Mouse (Mus musculus) spleen, postnatal 36 days (tissue): ENCODE data around the gene Sgms2.

Experiments
- DNase-seq, 2 experiments: peaks; one replicate each; pipeline ENCODE4 v3.0.0; 2022; ENCODE audit warnings: low spot score in 2 of 2, mixed read lengths in 1 of 2

Sgms2 gene

GRCm38 (mm10) chr3:131488403-131488802 lies 2.8 kb downstream of the Sgms2 start:
- no peak for DNase-seq

DNA sequence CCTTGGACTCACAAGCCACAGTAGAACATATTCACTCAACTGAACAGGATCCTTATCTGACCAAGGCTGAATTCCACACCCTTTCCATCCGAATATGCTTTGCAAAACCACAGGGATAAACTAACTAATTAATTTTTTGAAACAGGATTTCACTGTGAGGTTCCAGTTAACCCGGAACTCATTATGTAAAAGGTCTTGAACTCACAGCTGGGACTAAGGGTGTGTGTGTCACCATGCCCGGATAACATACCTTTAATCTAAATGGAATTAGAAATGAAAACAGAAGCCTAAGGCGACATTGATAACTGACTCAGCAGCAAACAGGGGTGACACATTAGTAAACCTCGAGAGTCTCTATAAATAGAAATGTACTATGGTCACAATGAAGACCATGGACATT lies 5.8 kb downstream of the Sgms2 start:
- DNase-seq = no peak

- no peak for DNase-seq
These were observed 7.6 kb downstream of the Sgms2 start for GRCm38 (mm10) chr3:131483650-131484049.

DNA sequence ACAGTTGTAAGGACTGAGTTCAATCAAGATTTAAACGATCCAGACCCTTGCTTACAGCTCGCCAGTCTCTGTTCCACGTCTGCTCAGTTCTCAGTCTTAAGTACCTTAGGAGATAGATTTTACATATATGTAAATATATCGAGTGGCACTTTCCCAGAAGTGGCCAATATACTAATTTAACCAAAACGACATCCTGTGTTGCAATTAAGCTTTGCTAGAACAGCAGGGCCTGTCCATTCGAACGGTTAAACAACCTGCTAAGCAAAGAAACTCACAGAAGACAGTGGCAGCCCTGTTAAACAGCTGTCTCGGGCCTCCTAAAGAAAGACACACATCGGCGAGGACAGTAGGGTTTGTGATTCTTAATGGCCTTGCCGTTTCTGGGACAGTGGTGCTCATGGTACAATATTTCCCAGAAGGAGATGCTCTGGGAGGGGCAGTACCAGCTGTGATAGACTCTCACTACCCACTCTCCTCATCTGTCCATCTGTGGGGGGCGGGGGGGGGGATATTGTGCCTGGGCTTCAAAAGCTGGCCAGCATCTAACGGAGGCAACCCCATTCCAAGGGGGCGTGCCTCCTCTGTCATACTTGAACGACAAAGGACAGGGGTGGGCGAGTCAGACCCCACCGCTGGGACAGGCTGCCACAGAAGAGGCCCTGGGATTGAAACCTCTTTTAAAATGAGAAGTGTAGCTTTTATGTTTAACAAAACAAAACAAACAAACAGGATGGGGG lies 9.1 kb downstream of the Sgms2 start:
- DNase-seq = no peak

DNA sequence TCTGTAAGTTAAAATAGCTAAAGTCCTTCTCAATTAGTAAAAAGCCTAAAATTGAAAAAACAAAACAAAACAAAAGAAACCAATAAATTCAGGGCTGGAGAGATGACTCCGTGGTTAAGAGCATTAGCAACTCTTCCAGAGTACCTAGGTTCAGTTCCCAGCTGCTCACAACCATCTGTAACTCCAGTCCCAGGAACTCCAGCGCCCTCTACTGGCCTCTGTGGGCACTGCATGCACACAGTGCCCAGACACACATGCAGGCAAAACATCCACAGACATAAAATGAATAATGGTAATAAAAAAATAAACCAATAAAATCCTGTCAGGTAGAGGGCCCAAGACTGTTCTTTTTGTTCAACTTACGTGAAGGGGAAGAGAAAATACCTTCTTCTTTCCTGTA lies 10.6 kb downstream of the Sgms2 start:
- DNase-seq = no peak

- no peak for DNase-seq
These were observed 11.8 kb downstream of the Sgms2 start for GRCm38 (mm10) chr3:131479415-131479814.

- no peak for DNase-seq
These were observed 15.2 kb downstream of the Sgms2 start for GRCm38 (mm10) chr3:131476002-131476401.

DNA sequence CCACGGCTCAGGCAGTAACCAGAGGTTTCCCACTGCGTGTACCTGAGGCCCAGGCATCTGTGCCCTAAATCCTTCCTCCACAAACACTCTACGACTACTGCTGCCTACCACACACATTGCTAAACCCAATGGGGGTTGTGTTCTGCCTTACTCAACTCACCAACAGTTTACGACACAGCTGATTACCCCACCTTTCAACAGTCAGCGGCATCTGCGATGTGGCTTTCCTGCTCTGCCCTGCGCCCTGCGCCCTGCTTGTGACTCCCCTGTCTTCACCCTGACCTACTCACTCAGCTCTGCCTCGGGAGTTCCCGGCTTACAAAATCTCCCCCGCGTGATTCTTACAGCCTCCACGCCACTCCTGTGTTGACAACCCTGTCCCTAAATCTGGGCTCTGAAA lies 16.7 kb downstream of the Sgms2 start:
- peak in 1 of 2 experiments; percentile 40 for DNase-seq

DNA sequence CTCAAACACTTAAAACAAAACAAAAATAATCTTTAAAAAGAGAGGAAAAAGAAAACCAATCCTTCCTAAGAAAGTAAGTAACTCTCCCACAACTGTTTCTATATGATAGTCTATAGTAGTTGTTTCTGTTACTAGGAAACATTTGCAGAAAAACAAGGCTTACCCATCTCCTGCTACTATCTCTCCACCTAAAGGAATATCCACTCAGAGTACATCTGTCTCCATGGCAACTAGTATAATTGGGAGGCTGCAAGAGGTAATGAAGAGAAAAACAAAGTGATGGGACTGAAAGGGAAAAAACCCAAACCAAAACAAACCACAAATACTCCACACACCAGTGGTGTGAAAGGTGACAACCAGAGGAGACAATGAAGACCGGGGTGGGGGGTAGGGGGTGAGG lies 17.7 kb downstream of the Sgms2 start:
- DNase-seq = no peak

- DNase-seq = no peak
These were observed 19.4 kb downstream of the Sgms2 start for GRCm38 (mm10) chr3:131471836-131472235.

DNA sequence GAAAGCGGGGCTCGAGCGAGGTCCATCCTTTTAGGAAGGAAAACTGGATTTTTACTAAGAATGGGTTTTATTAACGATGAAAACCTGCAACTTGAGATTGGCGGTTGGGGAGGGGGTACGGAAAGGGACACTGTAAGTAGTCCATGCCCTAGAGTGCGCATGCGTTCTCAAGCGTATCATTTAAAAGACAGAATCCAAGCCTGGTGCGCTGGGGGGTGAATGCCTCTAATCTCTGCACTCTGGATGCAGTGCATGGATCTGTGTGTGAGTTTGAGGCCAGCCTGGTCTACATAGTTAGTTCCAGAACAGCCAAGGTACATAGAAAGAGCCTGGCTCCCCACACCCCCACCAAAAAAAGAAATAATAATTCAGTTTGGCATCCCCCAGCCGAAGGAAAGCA lies 19.8 kb downstream of the Sgms2 start:
- no peak for DNase-seq

- no peak for DNase-seq
These were observed 20.4 kb downstream of the Sgms2 start for GRCm38 (mm10) chr3:131470837-131471236.

DNA sequence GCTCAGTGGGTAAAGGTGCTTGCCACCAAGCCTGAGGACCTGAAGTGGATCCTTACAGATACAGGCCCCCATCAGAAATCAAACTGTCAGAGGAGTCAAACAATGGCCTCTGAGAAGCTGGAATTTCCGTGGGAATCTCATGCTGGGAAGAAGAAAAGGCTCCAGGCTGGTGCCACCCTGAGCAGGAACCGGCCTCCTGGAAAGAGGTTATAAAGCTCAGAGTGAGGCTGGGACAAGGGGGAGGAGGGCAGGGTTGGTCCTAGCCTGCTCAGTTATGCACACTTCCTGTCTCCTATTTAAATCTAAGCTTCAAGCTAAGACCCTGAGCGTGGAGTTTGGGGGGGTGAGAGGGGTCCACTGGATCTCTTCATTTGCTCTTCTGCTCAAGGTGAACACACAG lies 21.6 kb downstream of the Sgms2 start:
- no peak for DNase-seq

GRCm38 (mm10) chr3:131466371-131466770 lies 24.8 kb downstream of the Sgms2 start:
- no peak for DNase-seq

DNA sequence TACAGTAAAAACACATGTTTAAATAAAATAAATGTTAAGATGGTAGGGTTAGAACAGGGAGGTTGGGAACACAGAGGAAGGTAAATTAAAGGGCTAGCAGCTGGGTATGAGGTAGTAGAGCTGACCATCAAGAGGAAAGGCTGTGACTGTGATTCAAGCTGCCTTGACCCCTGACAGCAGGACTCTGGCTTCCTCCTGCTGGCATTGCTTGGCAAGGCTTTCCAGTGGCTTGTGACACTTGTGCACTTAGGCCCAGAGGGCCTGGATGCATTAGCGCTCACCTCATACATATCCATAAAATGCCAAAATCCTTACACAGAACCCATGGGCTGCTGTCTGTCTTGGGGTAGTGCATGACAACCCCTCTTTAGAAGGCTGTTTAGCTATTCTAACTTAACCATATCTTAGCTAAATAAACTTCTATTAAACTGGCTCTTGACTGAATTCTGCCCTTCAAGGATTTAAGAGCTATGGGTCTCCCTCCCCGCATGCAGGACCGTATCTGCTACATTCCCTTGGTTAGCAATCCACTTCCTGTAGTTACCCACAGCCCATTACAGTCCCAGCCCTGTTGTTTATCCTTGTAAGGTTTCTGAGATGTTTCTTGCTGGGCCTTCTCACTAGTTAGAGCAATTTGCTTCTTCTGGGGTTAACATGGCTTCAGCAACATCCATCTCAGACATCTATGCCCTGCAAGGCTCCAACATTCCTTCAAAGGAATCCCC lies 25.5 kb downstream of the Sgms2 start:
- DNase-seq = no peak

DNA sequence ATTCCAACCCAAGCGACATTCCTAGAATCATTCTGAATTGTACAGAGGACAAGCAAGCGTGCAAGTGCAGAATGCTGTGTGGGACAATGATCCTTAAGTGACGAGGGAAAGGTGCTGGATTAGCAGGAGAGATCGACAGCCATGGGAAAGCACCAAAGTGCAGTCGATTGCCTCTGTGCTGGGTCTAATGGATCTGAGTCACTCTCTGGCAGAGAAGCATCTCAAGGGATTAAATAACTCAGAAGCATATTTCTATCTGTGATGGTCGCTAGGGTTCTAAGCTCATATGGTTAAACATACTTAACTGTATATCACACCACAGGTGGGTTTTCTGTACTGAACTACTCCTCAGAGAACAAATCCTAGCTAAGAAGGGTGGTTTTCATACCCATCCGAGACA lies 118.2 kb downstream of the Sgms2 start:
- no peak for DNase-seq

DNA sequence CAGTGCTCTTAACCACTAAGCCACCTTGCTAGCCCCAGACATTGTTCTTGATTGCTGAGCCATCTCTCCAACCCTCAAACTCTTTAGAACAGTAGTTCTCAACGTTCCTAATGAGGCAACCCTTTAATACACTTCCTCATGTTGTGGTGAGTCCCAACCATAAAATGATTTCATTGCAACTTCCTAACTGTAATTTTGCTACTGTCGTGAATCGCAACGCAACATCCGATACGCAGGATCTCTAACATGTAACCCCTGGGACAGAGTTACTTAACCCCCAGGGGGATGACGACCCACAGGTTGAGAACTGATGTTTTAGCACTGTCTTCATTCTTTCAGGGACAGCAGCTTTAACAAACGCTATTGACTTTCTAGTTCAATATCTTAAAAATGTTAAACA lies 122.5 kb downstream of the Sgms2 start:
- DNase-seq = no peak

GRCm38 (mm10) chr3:131367452-131367851 lies 123.8 kb downstream of the Sgms2 start:
- DNase-seq = no peak

DNA sequence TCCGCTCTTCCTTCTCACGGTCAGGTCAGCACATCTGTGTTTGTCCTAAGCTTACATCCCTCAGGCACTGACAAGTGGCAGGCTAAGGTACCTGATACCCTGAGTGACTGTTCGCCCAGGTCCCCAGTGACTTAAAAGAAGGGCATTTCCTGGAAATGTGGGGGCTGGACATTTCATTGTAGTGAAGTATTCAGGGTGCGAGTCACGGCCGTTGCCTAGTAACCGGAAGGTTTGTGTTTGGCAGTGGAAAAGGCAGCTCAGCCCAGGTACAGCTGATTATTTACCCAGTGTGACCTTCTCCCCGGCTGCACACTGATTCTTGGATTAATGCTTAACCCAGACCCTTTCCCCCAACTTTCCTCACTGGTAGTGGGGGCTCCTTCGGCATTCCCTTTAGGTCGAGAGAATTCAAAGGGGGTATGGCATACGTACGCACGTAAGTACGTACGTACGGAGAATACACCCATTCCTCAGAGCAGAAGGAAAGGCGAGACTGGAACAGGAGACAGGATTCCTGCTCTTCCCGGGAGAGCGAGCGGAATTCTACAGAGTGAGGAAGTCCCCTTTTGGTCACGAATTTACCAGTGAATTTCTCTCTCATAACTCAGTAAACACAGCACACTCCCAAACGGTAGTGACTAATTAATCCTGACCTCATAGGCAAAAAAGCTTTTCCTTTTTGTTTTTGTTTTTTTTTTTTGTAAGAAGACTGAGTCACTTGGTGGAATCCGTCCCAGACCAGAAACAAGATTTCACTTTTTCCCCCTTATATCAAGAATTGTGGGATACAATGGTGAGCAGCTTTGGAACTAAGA lies 126.4 kb downstream of the Sgms2 start:
- no peak for DNase-seq

DNA sequence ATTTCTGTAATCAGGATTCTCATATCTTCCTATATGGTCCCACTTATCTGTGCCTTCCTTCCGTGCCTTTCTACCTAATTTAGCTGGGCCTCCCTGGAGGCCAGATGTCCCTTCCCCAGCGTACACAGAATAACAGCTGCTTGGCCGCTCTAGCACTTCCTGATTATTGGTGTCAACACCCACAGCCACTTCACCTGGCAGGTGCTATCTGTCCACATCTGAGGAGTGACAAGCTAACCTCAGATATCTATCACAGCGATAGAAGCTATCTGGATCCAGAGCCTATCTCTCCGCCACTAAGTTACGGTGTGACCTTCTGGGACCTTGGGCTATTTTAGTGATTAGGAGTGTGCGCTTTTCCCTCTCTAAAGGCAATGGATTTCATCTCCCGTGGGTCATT lies 127.0 kb downstream of the Sgms2 start:
- no peak for DNase-seq

- no peak for DNase-seq
These were observed 127.6 kb downstream of the Sgms2 start for GRCm38 (mm10) chr3:131363602-131364001.

- no peak for DNase-seq
These were observed 129.3 kb downstream of the Sgms2 start for GRCm38 (mm10) chr3:131361960-131362359.

DNA sequence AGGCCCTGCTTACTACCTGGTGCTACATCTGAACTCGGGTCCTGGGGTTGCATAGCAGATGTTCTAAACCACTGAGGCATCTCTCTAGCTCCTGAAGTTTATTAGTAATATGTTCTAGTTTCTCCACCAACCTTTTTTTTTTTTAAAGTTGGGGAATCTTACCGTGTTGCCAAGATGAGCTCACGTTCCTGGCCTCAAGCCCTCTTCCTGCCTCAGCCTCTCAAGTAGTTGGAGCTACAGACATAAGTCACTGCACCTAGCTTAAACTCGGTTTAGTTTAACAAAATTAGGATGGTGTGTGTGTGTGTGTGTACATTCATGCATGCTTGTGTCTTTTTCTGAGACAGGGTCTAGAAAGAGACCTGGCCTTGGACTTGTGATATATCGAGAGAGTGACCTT lies 132.2 kb downstream of the Sgms2 start:
- no peak for DNase-seq
